Mouse (Mus musculus): ENCODE measurements around the gene Bicd1. TPM values are rescaled to one million over a fixed set of nuclear protein-coding genes. Genes with fewer than 3 reads are reported as not detected.
A peak's percentile ranks its signal among the peaks of the same experiment; 100 is the strongest.
"Not testable (repeated sequence)": the region's sequence is repeated elsewhere in the genome, so short reads cannot be mapped to it uniquely, and the experiment has no call there.

Bicd1 gene
- polyA plus RNA-seq, 1 experiment from 2014 or later, result 45.3 TPM

- Histone ChIP-seq H3K9me3 (ENCODE audit: control insufficient read depth, low read length) (no peaks in the 10 kb centered on the region), H3K4me3 (ENCODE audit: low read length) (peak overlapping the region; percentile 86), H3K36me3 (ENCODE audit: control insufficient read depth, insufficient read depth, low read length) (no peaks in the 10 kb centered on the region), H3K4me1 (ENCODE audit: control insufficient read depth, insufficient read depth, low read depth, low read length) (no peaks in the 10 kb centered on the region), H3K4me2 (ENCODE audit: low read length) (peak overlapping the region; percentile 52), H3K9ac (ENCODE audit: low read depth, low read length) (peak overlapping the region; percentile 90), H3K27ac (ENCODE audit: low read depth, low read length) (peak overlapping the region; percentile 97), H3K27me3 (replicated peaks; ENCODE audit: control insufficient read depth, insufficient read depth, low read length) (no peaks in the 10 kb centered on the region)
- 5% methylated on average over 4 of the region's 4 CpGs for WGBS
- ATAC-seq, result no peak
Observed at GRCm38 (mm10) chr6:149409845-149410244, 1.2 kb downstream of the Bicd1 start.

- no peaks in the 10 kb centered on the region for H3K9me3 ChIP-seq (ENCODE audit: control insufficient read depth, low read length)
- H3K4me3 ChIP-seq (ENCODE audit: low read length), result no peak overlapping the region
- H3K27me3 ChIP-seq (replicated peaks; ENCODE audit: control insufficient read depth, insufficient read depth, low read length), result no peaks in the 10 kb centered on the region
- ATAC-seq, result no peak
- no peak overlapping the region for H3K27ac ChIP-seq (ENCODE audit: low read depth, low read length)
- H3K36me3 ChIP-seq (ENCODE audit: control insufficient read depth, insufficient read depth, low read length), result no peaks in the 10 kb centered on the region
- no peak overlapping the region for H3K4me2 ChIP-seq (ENCODE audit: low read length)
- H3K9ac ChIP-seq (ENCODE audit: low read depth, low read length), result no peak overlapping the region
- H3K4me1 ChIP-seq (ENCODE audit: control insufficient read depth, insufficient read depth, low read depth, low read length), result no peaks in the 10 kb centered on the region
Observed at GRCm38 (mm10) chr6:149413256-149413655, 4.6 kb downstream of the Bicd1 start.

GRCm38 (mm10) chr6:149424748-149425147, 16.1 kb downstream of the Bicd1 start:
- no peak overlapping the region for H3K4me2 ChIP-seq (ENCODE audit: low read length)
- H3K9me3 ChIP-seq (ENCODE audit: control insufficient read depth, low read length), result no peaks in the 10 kb centered on the region
- no peak for ATAC-seq
- no peak overlapping the region for H3K27ac ChIP-seq (ENCODE audit: low read depth, low read length)
- H3K36me3 ChIP-seq (ENCODE audit: control insufficient read depth, insufficient read depth, low read length), result no peaks in the 10 kb centered on the region
- H3K4me1 ChIP-seq (ENCODE audit: control insufficient read depth, insufficient read depth, low read depth, low read length), result no peaks in the 10 kb centered on the region
- H3K9ac ChIP-seq (ENCODE audit: low read depth, low read length), result no peak overlapping the region
- no peaks in the 10 kb centered on the region for H3K27me3 ChIP-seq (replicated peaks; ENCODE audit: control insufficient read depth, insufficient read depth, low read length)
- H3K4me3 ChIP-seq (ENCODE audit: low read length), result no peak overlapping the region

DNA sequence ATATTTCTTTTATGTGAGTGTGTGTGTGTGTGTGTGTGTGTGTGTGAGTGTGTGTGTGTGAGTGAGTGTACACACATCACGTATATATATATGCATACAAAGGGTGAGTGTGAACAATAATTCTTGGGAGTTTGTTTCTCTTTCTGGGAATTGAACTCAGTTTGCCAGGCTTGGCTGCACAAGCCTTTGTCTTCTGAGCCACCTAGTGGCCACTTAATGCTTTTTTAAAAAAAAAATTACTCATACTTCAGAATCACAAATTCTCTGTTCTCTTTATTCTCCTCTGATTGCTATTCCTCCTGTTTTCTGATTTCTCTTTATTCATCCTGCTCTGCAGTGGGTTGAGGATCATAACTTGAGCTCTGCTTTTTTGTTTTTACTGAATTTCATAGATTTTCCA, 30.5 kb downstream of the Bicd1 start:
- Histone ChIP-seq H3K4me1 (ENCODE audit: control insufficient read depth, insufficient read depth, low read depth, low read length) (no peaks in the 10 kb centered on the region), H3K36me3 (ENCODE audit: control insufficient read depth, insufficient read depth, low read length) (no peaks in the 10 kb centered on the region), H3K4me3 (ENCODE audit: low read length) (no peak overlapping the region), H3K4me2 (ENCODE audit: low read length) (no peak overlapping the region), H3K27ac (ENCODE audit: low read depth, low read length) (no peak overlapping the region), H3K9ac (ENCODE audit: low read depth, low read length) (no peak overlapping the region), H3K9me3 (ENCODE audit: control insufficient read depth, low read length) (0 out of 2 replicates have a peak, but pooled peaks cover 3% of the 10 kb centered on the region), H3K27me3 (replicated peaks; ENCODE audit: control insufficient read depth, insufficient read depth, low read length) (no peaks in the 10 kb centered on the region)
- 100% methylated on average over 1 of the region's 1 CpGs for WGBS
- ATAC-seq, result no peak

- no peaks in the 10 kb centered on the region for H3K27me3 ChIP-seq (replicated peaks; ENCODE audit: control insufficient read depth, insufficient read depth, low read length)
- no peaks in the 10 kb centered on the region for H3K9me3 ChIP-seq (ENCODE audit: control insufficient read depth, low read length)
- H3K4me2 ChIP-seq (ENCODE audit: low read length), result no peak overlapping the region
- no peaks in the 10 kb centered on the region for H3K36me3 ChIP-seq (ENCODE audit: control insufficient read depth, insufficient read depth, low read length)
- peak; percentile 81 for ATAC-seq
- no peaks in the 10 kb centered on the region for H3K4me1 ChIP-seq (ENCODE audit: control insufficient read depth, insufficient read depth, low read depth, low read length)
- WGBS, result 21% methylated on average over 1 of the region's 1 CpGs
- no peak overlapping the region for H3K4me3 ChIP-seq (ENCODE audit: low read length)
- no peak overlapping the region for H3K27ac ChIP-seq (ENCODE audit: low read depth, low read length)
- H3K9ac ChIP-seq (ENCODE audit: low read depth, low read length), result no peak overlapping the region
Observed at GRCm38 (mm10) chr6:149442884-149443283, 34.2 kb downstream of the Bicd1 start.

DNA sequence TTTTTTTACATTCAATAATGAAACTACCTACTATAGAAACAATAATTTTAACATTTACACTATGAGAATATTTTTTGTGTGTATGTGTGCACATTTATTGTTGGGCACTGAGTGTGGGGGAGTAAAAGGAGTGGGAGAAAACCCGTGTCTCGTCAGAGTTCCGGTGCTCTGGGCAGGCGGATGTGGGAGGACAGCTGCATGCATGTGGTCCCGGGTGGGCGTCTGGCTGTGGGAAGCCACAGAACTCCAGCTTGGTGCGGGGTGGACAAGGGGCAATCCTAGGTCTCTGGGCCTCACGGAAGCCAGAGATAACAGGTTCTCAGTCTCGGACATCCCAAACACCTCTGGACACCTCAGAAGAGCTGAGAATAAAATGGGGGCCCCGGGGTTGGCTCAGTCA, 37.2 kb downstream of the Bicd1 start:
- 82% methylated on average over 10 of the region's 10 CpGs for WGBS

GRCm38 (mm10) chr6:149457324-149457723, 48.6 kb downstream of the Bicd1 start:
- no peak overlapping the region for H3K4me2 ChIP-seq (ENCODE audit: low read length)
- H3K4me3 ChIP-seq (ENCODE audit: low read length), result no peak overlapping the region
- no peak overlapping the region for H3K27ac ChIP-seq (ENCODE audit: low read depth, low read length)
- H3K36me3 ChIP-seq (ENCODE audit: control insufficient read depth, insufficient read depth, low read length), result no peaks in the 10 kb centered on the region
- no peak for ATAC-seq
- no peaks in the 10 kb centered on the region for H3K9me3 ChIP-seq (ENCODE audit: control insufficient read depth, low read length)
- no peaks in the 10 kb centered on the region for H3K27me3 ChIP-seq (replicated peaks; ENCODE audit: control insufficient read depth, insufficient read depth, low read length)
- no peak overlapping the region for H3K9ac ChIP-seq (ENCODE audit: low read depth, low read length)
- no peaks in the 10 kb centered on the region for H3K4me1 ChIP-seq (ENCODE audit: control insufficient read depth, insufficient read depth, low read depth, low read length)

More for the DNA sequence above, 37.2 kb downstream of the Bicd1 start:
- Histone ChIP-seq H3K9me3 (ENCODE audit: control insufficient read depth, low read length) (peaks cover 2% of the 10 kb centered on the region; the same call in 1 of the 2 replicates), H3K36me3 (ENCODE audit: control insufficient read depth, insufficient read depth, low read length) (no peaks in the 10 kb centered on the region), H3K4me1 (ENCODE audit: control insufficient read depth, insufficient read depth, low read depth, low read length) (no peaks in the 10 kb centered on the region), H3K4me2 (ENCODE audit: low read length) (no peak overlapping the region), H3K9ac (ENCODE audit: low read depth, low read length) (no peak overlapping the region), H3K4me3 (ENCODE audit: low read length) (no peak overlapping the region), H3K27ac (ENCODE audit: low read depth, low read length) (no peak overlapping the region), H3K27me3 (replicated peaks; ENCODE audit: control insufficient read depth, insufficient read depth, low read length) (no peaks in the 10 kb centered on the region)
- 0 out of 2 replicates have a peak, but pooled peaks have one; percentile 13 for ATAC-seq

DNA sequence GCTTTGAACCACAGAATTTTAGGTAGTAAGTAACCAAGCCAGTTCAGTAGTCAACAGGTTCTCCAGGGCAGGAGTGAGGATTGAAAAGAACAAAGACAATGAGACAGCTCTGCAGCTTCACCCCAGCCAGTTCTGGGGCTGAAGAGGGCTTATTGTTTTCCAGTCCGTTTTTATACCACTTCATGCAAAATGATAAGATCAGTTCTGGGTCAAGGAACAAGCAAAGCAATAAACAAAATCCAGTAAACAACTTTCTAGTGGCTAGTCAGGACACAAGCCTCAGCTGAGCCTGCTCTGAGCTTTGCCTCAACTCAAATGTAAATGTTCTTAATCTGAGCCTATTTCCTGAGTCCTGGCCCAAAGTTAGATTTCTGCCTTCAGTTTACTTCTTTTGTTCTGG, 52.3 kb downstream of the Bicd1 start:
- 9% methylated on average over 1 of the region's 1 CpGs for WGBS
- H3K9ac ChIP-seq (ENCODE audit: low read depth, low read length), result no peak overlapping the region
- no peaks in the 10 kb centered on the region for H3K27me3 ChIP-seq (replicated peaks; ENCODE audit: control insufficient read depth, insufficient read depth, low read length)
- H3K4me1 ChIP-seq (ENCODE audit: control insufficient read depth, insufficient read depth, low read depth, low read length), result no peaks in the 10 kb centered on the region
- no peak for ATAC-seq
- H3K4me3 ChIP-seq (ENCODE audit: low read length), result no peak overlapping the region
- no peaks in the 10 kb centered on the region for H3K36me3 ChIP-seq (ENCODE audit: control insufficient read depth, insufficient read depth, low read length)
- no peaks in the 10 kb centered on the region for H3K9me3 ChIP-seq (ENCODE audit: control insufficient read depth, low read length)
- H3K27ac ChIP-seq (ENCODE audit: low read depth, low read length), result no peak overlapping the region
- H3K4me2 ChIP-seq (ENCODE audit: low read length), result no peak overlapping the region

- Histone ChIP-seq H3K36me3 (ENCODE audit: control insufficient read depth, insufficient read depth, low read length) (no peaks in the 10 kb centered on the region), H3K9me3 (ENCODE audit: control insufficient read depth, low read length) (no peaks in the 10 kb centered on the region), H3K27ac (ENCODE audit: low read depth, low read length) (no peak overlapping the region), H3K4me2 (ENCODE audit: low read length) (no peak overlapping the region), H3K4me3 (ENCODE audit: low read length) (no peak overlapping the region), H3K9ac (ENCODE audit: low read depth, low read length) (no peak overlapping the region), H3K27me3 (replicated peaks; ENCODE audit: control insufficient read depth, insufficient read depth, low read length) (no peaks in the 10 kb centered on the region), H3K4me1 (ENCODE audit: control insufficient read depth, insufficient read depth, low read depth, low read length) (no peaks in the 10 kb centered on the region)
- 0 out of 2 replicates have a peak, but pooled peaks have one; percentile 45 for ATAC-seq
- WGBS, result 81% methylated on average over 15 of the region's 15 CpGs
Observed at GRCm38 (mm10) chr6:149471477-149471876, 62.8 kb downstream of the Bicd1 start.

DNA sequence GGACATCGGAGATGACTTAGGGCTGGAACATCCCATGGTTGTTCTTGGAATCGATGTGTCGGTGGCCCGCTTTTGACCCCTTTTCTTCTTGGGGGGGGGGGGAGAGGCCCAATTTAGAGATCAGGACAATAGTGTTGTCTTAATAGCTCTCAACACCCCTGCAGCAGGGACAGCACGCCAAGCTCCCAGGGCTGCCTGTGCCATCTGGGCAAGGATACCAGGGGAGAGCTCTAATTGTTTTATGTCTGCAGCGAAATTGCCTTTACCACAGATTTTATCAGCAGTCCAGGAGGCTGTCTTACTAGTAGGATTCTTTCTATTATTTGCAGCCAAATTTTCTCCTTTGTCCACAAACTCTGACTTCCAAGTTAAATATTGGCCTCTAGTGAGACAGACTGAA, 63.8 kb downstream of the Bicd1 start:
- H3K9me3 ChIP-seq (ENCODE audit: control insufficient read depth, low read length); H3K4me3 ChIP-seq (ENCODE audit: low read length); H3K27me3 ChIP-seq (replicated peaks; ENCODE audit: control insufficient read depth, insufficient read depth, low read length); H3K9ac ChIP-seq (ENCODE audit: low read depth, low read length); H3K36me3 ChIP-seq (ENCODE audit: control insufficient read depth, insufficient read depth, low read length); ATAC-seq; H3K27ac ChIP-seq (ENCODE audit: low read depth, low read length); H3K4me2 ChIP-seq (ENCODE audit: low read length); H3K4me1 ChIP-seq (ENCODE audit: control insufficient read depth, insufficient read depth, low read depth, low read length): not testable (repeated sequence)
- 88% methylated on average over 6 of the region's 6 CpGs for WGBS
